Mouse (Mus musculus) 416B (cell line): ENCODE data around the gene Akap12.

ENCODE experiments used
- DNase-seq: peaks from one replicate; pipeline ENCODE4 v3.0.0; 2011; ENCODE audit warnings: low read depth

Akap12 gene

GRCm38 (mm10) chr10:4404895-4405491 is 138.8 kb downstream of the Akap12 start:
- DNase-seq, result peak; percentile 70

GRCm38 (mm10) chr10:4405511-4405910 is 139.3 kb downstream of the Akap12 start:
- no peak for DNase-seq

GRCm38 (mm10) chr10:4407191-4407590 is 141.0 kb downstream of the Akap12 start:
- DNase-seq, result no peak
